Mouse (Mus musculus) embryonic fibroblast, embryonic 13.5 days (primary cell): Measurements from ENCODE around the gene Rffl. TPM values are rescaled to one million over a fixed set of nuclear protein-coding genes. Genes with fewer than 3 reads are reported as not detected.

ENCODE experiments used
- H3K27ac ChIP-seq: 2 replicates; pipeline ENCODE4 v1.5.1; 2012; ENCODE audit warnings: low read length, control low read depth, inconsistent platforms; ENCODE audit not compliant: insufficient read depth
- H3K4me1 ChIP-seq: 2 replicates; pipeline ENCODE4 v1.6.1; 2011; ENCODE audit warnings: low read length; ENCODE audit not compliant: control insufficient read depth, insufficient read depth
- H3K4me3 ChIP-seq: 2 replicates; pipeline ENCODE4 v1.5.1; 2011; ENCODE audit warnings: mild to moderate bottlenecking, control low read depth, low read length; ENCODE audit not compliant: insufficient read depth
- CTCF ChIP-seq: IDR thresholded peaks from 2 replicates; pipeline ENCODE4 v1.5.1; 2011; ENCODE audit warnings: mild to moderate bottlenecking, control low read depth, low read length, moderate library complexity, borderline replicate concordance; ENCODE audit not compliant: insufficient read depth
- POLR2A ChIP-seq: IDR thresholded peaks from 2 replicates; pipeline ENCODE4 v1.6.1; 2011; ENCODE audit warnings: low read depth, mild to moderate bottlenecking, control low read depth, low read length, moderate library complexity
- polyA plus RNA-seq: library from polyadenylated mRNA; stranded (reverse); fragments of >200 nt; gene quantifications from 2 replicates; pipeline ENCODE4 v1.2.4, GENCODE M21; 2011; ENCODE audit warnings: low read depth; ENCODE audit not compliant: missing spikeins, insufficient read length

Gene Rffl
- polyA plus RNA-seq, 1 experiment: 5.7 TPM

DNA sequence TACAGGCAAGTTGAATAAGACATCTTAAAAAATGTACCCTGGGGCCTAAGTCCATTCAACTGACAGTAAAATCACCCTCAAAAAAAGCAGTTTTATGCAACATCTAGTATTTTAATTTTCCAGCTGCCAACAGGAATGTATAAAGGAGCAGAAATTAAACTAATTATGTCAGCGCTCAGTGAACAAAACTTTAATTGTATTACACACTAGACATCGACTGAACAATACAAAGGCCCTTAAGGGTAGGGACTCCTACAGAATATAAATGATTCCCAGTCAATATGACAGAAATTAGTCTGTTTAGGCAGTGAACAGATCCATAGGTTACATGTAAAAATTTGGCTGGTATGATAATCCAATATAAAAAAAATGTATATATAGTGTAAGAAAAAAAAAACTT lies 8.0 kb downstream of the Rffl start:
- Histone ChIP-seq H3K4me1 (no peaks in the 10 kb centered on the region), H3K4me3 (no peak overlapping the region), H3K27ac (no peak overlapping the region)
- no peak for TF ChIP-seq CTCF
- TF ChIP-seq POLR2A: no peak

DNA sequence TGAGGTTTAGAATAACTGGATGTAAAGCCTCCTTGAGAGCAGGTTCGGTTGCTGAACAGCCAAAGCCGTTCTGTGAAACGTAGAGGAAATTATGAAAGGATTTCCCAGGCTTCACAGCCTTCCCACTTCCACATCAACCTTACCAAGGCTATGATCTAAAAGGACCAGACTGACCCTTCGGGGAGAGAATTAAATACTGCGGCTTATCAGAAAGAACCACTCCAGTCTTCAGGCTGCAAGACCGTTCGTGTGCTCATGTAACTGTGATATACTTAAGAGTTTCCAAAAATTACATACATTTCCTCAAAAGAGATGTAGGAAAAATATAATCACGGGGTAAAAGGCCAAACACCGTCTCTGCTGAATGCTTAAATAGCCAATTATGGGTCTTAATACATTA lies 8.4 kb downstream of the Rffl start:
- no peak overlapping the region for H3K27ac ChIP-seq
- no peak overlapping the region for H3K4me3 ChIP-seq
- TF ChIP-seq POLR2A (no peak), CTCF (no peak)
- no peaks in the 10 kb centered on the region for H3K4me1 ChIP-seq

DNA sequence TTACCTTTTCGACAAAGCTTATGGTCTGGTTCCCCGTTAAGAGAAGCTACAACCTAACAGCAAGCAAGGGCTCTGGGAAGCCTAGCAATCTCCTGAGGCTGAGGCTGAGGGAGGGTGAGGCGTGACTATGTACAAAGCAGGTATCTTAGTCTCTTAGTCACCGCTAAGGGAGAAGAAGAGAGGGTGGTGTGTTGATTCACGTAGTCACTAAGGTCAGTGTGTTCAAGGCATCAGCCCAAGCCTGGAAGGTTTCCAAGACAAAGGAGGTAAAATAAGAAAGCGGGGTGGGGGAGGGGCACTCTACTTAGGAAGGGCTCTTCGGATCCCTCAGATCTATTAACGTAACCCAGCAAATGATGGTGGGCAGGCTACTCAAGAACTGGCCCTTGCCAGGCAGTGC lies 9.5 kb downstream of the Rffl start:
- Histone ChIP-seq H3K27ac (no peak overlapping the region), H3K4me1 (no peaks in the 10 kb centered on the region), H3K4me3 (no peak overlapping the region)
- no peak for TF ChIP-seq CTCF
- no peak for TF ChIP-seq POLR2A

- Histone ChIP-seq H3K4me3 (no peak overlapping the region), H3K27ac (no peak overlapping the region), H3K4me1 (no peaks in the 10 kb centered on the region)
- no peak for TF ChIP-seq CTCF
- TF ChIP-seq POLR2A: no peak
Observed at GRCm38 (mm10) chr11:82860759-82861158, 10.3 kb downstream of the Rffl start.

DNA sequence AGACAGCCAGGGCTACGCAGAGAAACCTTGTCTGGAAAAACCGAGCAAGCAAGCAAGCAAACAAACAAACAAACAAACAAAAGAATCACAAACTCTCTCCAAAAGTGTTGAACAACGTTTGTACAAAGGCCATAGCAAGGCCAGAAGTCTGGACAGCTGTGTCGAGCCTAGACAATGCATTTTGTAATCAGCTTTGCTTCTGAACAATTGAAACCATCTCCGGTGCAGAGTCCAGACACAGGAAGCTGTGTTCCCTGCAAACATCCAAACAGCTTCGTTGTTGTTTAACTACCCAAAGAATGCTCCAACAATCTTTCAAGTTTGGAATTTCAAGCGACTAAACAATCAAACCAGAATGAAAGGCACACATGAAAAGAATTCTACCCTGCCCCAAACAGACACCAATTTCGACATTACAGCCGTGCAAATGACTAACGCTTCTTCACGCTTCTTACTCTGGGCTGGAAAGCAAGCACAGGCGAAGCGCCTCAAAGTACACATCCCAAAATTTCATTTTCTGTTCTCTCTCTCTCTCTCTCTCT lies 13.6 kb downstream of the Rffl start:
- Histone ChIP-seq H3K4me3 (no peak overlapping the region), H3K4me1 (no peaks in the 10 kb centered on the region), H3K27ac (no peak overlapping the region)
- TF ChIP-seq CTCF: no peak
- TF ChIP-seq POLR2A: no peak

DNA sequence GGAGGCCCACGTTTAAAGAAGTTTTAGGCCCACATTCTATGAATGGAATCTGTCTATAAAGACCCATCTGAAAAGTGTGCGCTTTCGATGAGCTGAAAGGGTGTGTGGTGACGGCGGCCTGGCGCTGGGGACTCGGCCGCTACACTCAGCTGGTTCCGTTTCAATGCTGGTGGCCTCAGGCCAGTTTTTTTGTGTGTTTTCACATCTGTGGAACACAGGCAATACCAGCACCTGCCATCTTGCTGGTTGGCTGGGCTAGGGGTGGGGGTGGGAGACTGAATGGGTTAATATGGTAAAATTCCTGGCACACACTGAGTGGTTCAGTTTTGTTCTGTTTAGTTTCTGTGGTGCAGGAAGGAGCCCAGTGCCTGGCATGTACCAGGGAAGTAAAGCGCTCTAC lies 15.0 kb downstream of the Rffl start:
- Histone ChIP-seq H3K4me3 (no peak overlapping the region), H3K27ac (no peak overlapping the region), H3K4me1 (no peaks in the 10 kb centered on the region)
- TF ChIP-seq POLR2A (no peak), CTCF (no peak)

- H3K4me1 ChIP-seq: no peaks in the 10 kb centered on the region
- no peak overlapping the region for H3K4me3 ChIP-seq
- no peak overlapping the region for H3K27ac ChIP-seq
- no peak for TF ChIP-seq POLR2A
Observed at GRCm38 (mm10) chr11:82855327-82855973, 15.6 kb downstream of the Rffl start.

DNA sequence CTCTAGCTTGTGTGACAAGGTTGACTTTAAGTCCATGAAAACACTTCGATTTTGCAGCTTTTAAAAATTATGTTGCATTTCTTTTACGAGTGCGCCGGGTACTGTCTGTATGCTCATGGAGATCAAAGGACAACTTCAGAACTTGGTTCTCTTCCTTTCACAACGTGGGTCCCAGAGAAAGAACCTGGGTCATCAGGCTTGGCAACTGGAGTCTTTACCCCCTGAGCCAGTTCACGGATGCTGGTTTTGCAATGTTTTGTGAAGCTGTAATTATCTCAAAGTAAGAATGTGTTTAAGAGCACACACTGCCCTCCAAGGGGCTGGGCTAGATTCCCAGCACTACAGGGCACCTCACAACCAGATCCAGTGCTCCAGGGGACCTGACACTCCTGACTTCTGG lies 16.9 kb downstream of the Rffl start:
- TF ChIP-seq POLR2A: no peak
- TF ChIP-seq CTCF: no peak
- Histone ChIP-seq H3K4me3 (no peak overlapping the region), H3K27ac (no peak overlapping the region), H3K4me1 (no peaks in the 10 kb centered on the region)

GRCm38 (mm10) chr11:82852958-82853357 lies 18.1 kb downstream of the Rffl start:
- no peaks in the 10 kb centered on the region for H3K4me1 ChIP-seq
- no peak for TF ChIP-seq CTCF
- no peak for TF ChIP-seq POLR2A
- H3K4me3 ChIP-seq: no peak overlapping the region
- no peak overlapping the region for H3K27ac ChIP-seq

GRCm38 (mm10) chr11:82852540-82852939 lies 18.5 kb downstream of the Rffl start:
- H3K4me3 ChIP-seq: no peak overlapping the region
- no peak overlapping the region for H3K27ac ChIP-seq
- H3K4me1 ChIP-seq: peaks cover under 1% of the 10 kb centered on the region; the same call in 1 of the 2 replicates
- no peak for TF ChIP-seq POLR2A
- no peak for TF ChIP-seq CTCF
